8 mouse cellular contexts compared by ENCODE assay signal in genomic region chr6:128436356-128437005, GRCm38 (mm10). TPM values are rescaled to one million over a fixed set of nuclear protein-coding genes. Genes with fewer than 3 reads are reported as not detected.
A peak's percentile ranks its signal among the peaks of the same experiment; 100 is the strongest.
DNase-seq lines count a peak whose midpoint lies in the region; ATAC-seq lines count a peak whose summit lies in the region.

No protein-coding gene starts in this region.

- ATAC-seq in kidney, embryonic 14.5 days (ENCODE audit: low FRiP score, low TSS enrichment), result no peak
- ATAC-seq in embryonic facial prominence, embryonic 14.5 days (ENCODE audit: low read depth), result no peak
- ATAC-seq in intestine, embryonic 14.5 days (replicated peaks; ENCODE audit: low FRiP score, low TSS enrichment, low read depth), result no peak
- ATAC-seq in midbrain, embryonic 16.5 days, result no peak
- ATAC-seq in megakaryocyte-erythroid progenitor cell, adult 5-6 weeks (replicated peaks; ENCODE audit: low FRiP score, low TSS enrichment, poor library complexity, severe bottlenecking), result no peak

- peak overlapping the region; percentile 57 for H3K4me2 ChIP-seq in kidney, embryonic 14.5 days (replicated peaks; ENCODE audit: low read depth, low read length)
- peak overlapping the region; percentile 81 for H3K4me2 ChIP-seq in embryonic facial prominence, embryonic 14.5 days (ENCODE audit: low read depth, low read length)
- peak overlapping the region; percentile 60 for H3K4me2 ChIP-seq in intestine, embryonic 14.5 days (ENCODE audit: low read length)
- peak overlapping the region; percentile 87 for H3K4me2 ChIP-seq in midbrain, embryonic 16.5 days (ENCODE audit: low read length)

- WGBS in kidney, embryonic 14.5 days, result 81% methylated on average over 8 of the region's 8 CpGs
- WGBS in embryonic facial prominence, embryonic 14.5 days, result 91% methylated on average over 8 of the region's 8 CpGs
- 81% methylated on average over 8 of the region's 8 CpGs for WGBS in intestine, embryonic 14.5 days
- 84% methylated on average over 8 of the region's 8 CpGs for WGBS in midbrain, embryonic 16.5 days

- DNase-seq in kidney, postnatal 10 days, result no peak
- DNase-seq in embryonic facial prominence, embryonic 14.5 days (ENCODE audit: low spot score), result no peak
- DNase-seq in intestine, embryonic 14.5 days (ENCODE audit: low spot score), result no peak
- no peak for DNase-seq in frontal cortex, postnatal 10 days (ENCODE audit: low spot score in 2 of 2)
- no peak for DNase-seq in urinary bladder, postnatal 25 days (ENCODE audit: low spot score)

- H3K27ac ChIP-seq in kidney, embryonic 14.5 days (ENCODE audit: low read depth, low read length), result no peak overlapping the region
- no peak overlapping the region for H3K27ac ChIP-seq in embryonic facial prominence, embryonic 14.5 days (replicated peaks; ENCODE audit: low read depth, low read length)
- no peak overlapping the region for H3K27ac ChIP-seq in intestine, embryonic 14.5 days (ENCODE audit: low read depth)
- peak overlapping the region; percentile 89; the same call in 1 of the 2 replicates for H3K27ac ChIP-seq in midbrain, embryonic 16.5 days (ENCODE audit: low read length)

- peaks cover 16% of the 10 kb centered on the region for H3K4me1 ChIP-seq in kidney, embryonic 14.5 days (ENCODE audit: control insufficient read depth, insufficient read depth, low read length)
- peaks cover 8% of the 10 kb centered on the region; the same call in 1 of the 2 replicates for H3K4me1 ChIP-seq in embryonic facial prominence, embryonic 14.5 days (ENCODE audit: control insufficient read depth, insufficient read depth, low read length)
- peaks cover 17% of the 10 kb centered on the region for H3K4me1 ChIP-seq in intestine, embryonic 14.5 days (replicated peaks; ENCODE audit: control insufficient read depth, insufficient read depth, low read length)
- peaks cover 17% of the 10 kb centered on the region for H3K4me1 ChIP-seq in midbrain, embryonic 16.5 days (ENCODE audit: control insufficient read depth, insufficient read depth, low read length)

- H3K9me3 ChIP-seq in kidney, embryonic 14.5 days (ENCODE audit: control insufficient read depth, low read length), result no peaks in the 10 kb centered on the region
- no peaks in the 10 kb centered on the region for H3K9me3 ChIP-seq in embryonic facial prominence, embryonic 14.5 days (ENCODE audit: control insufficient read depth, low read length)
- no peaks in the 10 kb centered on the region for H3K9me3 ChIP-seq in intestine, embryonic 14.5 days (ENCODE audit: control insufficient read depth, low read length)
- H3K9me3 ChIP-seq in midbrain, embryonic 16.5 days (replicated peaks; ENCODE audit: control insufficient read depth, low read length, poor library complexity, severe bottlenecking), result no peaks in the 10 kb centered on the region

- H3K4me3 ChIP-seq in kidney, embryonic 14.5 days (ENCODE audit: low read length), result peak overlapping the region; percentile 82
- peak overlapping the region; percentile 99 for H3K4me3 ChIP-seq in embryonic facial prominence, embryonic 14.5 days (ENCODE audit: low read depth, low read length)
- peak overlapping the region; percentile 98 for H3K4me3 ChIP-seq in intestine, embryonic 14.5 days (ENCODE audit: low read depth, low read length)
- H3K4me3 ChIP-seq in midbrain, embryonic 16.5 days (ENCODE audit: low read depth, low read length), result peak overlapping the region; percentile 70

- no peaks in the 10 kb centered on the region for H3K27me3 ChIP-seq in kidney, embryonic 14.5 days (ENCODE audit: control insufficient read depth, insufficient read depth, low read length)
- no peaks in the 10 kb centered on the region for H3K27me3 ChIP-seq in embryonic facial prominence, embryonic 14.5 days (replicated peaks; ENCODE audit: control insufficient read depth, insufficient read depth, low read length)
- no peaks in the 10 kb centered on the region for H3K27me3 ChIP-seq in intestine, embryonic 14.5 days (replicated peaks; ENCODE audit: control insufficient read depth, insufficient read depth, low read length)
- H3K27me3 ChIP-seq in midbrain, embryonic 16.5 days (ENCODE audit: control insufficient read depth, insufficient read depth, low read depth, low read length), result no peaks in the 10 kb centered on the region

- H3K36me3 ChIP-seq in kidney, embryonic 14.5 days (ENCODE audit: control insufficient read depth, insufficient read depth, low read length), result peaks cover 51% of the 10 kb centered on the region
- peaks cover 52% of the 10 kb centered on the region for H3K36me3 ChIP-seq in embryonic facial prominence, embryonic 14.5 days (ENCODE audit: control insufficient read depth, insufficient read depth, low read length)
- H3K36me3 ChIP-seq in intestine, embryonic 14.5 days (ENCODE audit: control insufficient read depth, insufficient read depth, low read length), result peaks cover 50% of the 10 kb centered on the region
- peaks cover 39% of the 10 kb centered on the region for H3K36me3 ChIP-seq in midbrain, embryonic 16.5 days (ENCODE audit: control insufficient read depth, insufficient read depth, low read length)

- peak overlapping the region; percentile 92 for H3K9ac ChIP-seq in kidney, embryonic 14.5 days (ENCODE audit: low read depth, low read length)
- peak overlapping the region; percentile 97 for H3K9ac ChIP-seq in embryonic facial prominence, embryonic 14.5 days (ENCODE audit: low read depth, low read length)
- H3K9ac ChIP-seq in intestine, embryonic 14.5 days (ENCODE audit: low read length), result peak overlapping the region; percentile 97
- peak overlapping the region; percentile 87 for H3K9ac ChIP-seq in midbrain, embryonic 16.5 days (ENCODE audit: low read depth, low read length)

RNA-seq across cellular contexts. Expression of gene Fkbp4, which starts 2.0 kb away (rescaled TPM):
- polyA plus RNA-seq in kidney, embryonic 14.5 days (2014; fragmentation: Nextera tagmentation; extraction: Ambion mirVana), result 400 and 513 TPM in 2 replicates
- polyA plus RNA-seq in embryonic facial prominence, embryonic 14.5 days (2014; fragmentation: Nextera tagmentation; extraction: Ambion mirVana), result 295 and 300 TPM in 2 replicates
- 489 and 529 TPM in 2 replicates for polyA plus RNA-seq in intestine, embryonic 14.5 days (2014; fragmentation: Nextera tagmentation; extraction: Ambion mirVana)
- 357 and 394 TPM in 2 replicates for polyA plus RNA-seq in midbrain, embryonic 16.5 days (2015; fragmentation: Nextera tagmentation; extraction: Ambion mirVana)
- 234 and 279 TPM in 2 replicates for total RNA-seq in megakaryocyte-erythroid progenitor cell, adult 5-6 weeks (2014; fragmentation: Nextera tagmentation)
- 419 and 525 TPM in 2 replicates for total RNA-seq in megakaryocyte-erythroid progenitor cell, adult 5-6 weeks (2017)

RNA-seq across cellular contexts. Expression of gene Itfg2, which starts 11.8 kb away (rescaled TPM):
- 24.0 and 35.7 TPM in 2 replicates for polyA plus RNA-seq in kidney, embryonic 14.5 days (2014; fragmentation: Nextera tagmentation; extraction: Ambion mirVana)
- polyA plus RNA-seq in embryonic facial prominence, embryonic 14.5 days (2014; fragmentation: Nextera tagmentation; extraction: Ambion mirVana), result 22.5 and 27.6 TPM in 2 replicates
- 29.6 and 35.9 TPM in 2 replicates for polyA plus RNA-seq in intestine, embryonic 14.5 days (2014; fragmentation: Nextera tagmentation; extraction: Ambion mirVana)
- 46.4 and 48.8 TPM in 2 replicates for polyA plus RNA-seq in midbrain, embryonic 16.5 days (2015; fragmentation: Nextera tagmentation; extraction: Ambion mirVana)
- 39.1 and 52.6 TPM in 2 replicates for total RNA-seq in megakaryocyte-erythroid progenitor cell, adult 5-6 weeks (2014; fragmentation: Nextera tagmentation)
- total RNA-seq in megakaryocyte-erythroid progenitor cell, adult 5-6 weeks (2017), result 19.3 and 24.7 TPM in 2 replicates

RNA-seq across cellular contexts. Expression of gene Nrip2, which starts 37.4 kb away (rescaled TPM):
- polyA plus RNA-seq in kidney, embryonic 14.5 days (2014; fragmentation: Nextera tagmentation; extraction: Ambion mirVana), result 13.3 and 17.9 TPM in 2 replicates
- 6.9 and 7.2 TPM in 2 replicates for polyA plus RNA-seq in embryonic facial prominence, embryonic 14.5 days (2014; fragmentation: Nextera tagmentation; extraction: Ambion mirVana)
- polyA plus RNA-seq in intestine, embryonic 14.5 days (2014; fragmentation: Nextera tagmentation; extraction: Ambion mirVana), result 6.1 and 6.6 TPM in 2 replicates
- 10.7 and 13.6 TPM in 2 replicates for polyA plus RNA-seq in midbrain, embryonic 16.5 days (2015; fragmentation: Nextera tagmentation; extraction: Ambion mirVana)
- total RNA-seq in megakaryocyte-erythroid progenitor cell, adult 5-6 weeks (2014; fragmentation: Nextera tagmentation), result not detected in 2 replicates
- not detected in 2 replicates for total RNA-seq in megakaryocyte-erythroid progenitor cell, adult 5-6 weeks (2017)
